Mouse (Mus musculus): ENCODE data around the gene Casc3.

The Casc3 gene

GRCm38 (mm10) chr11:98789219-98789807, 15.4 kb upstream of the Casc3 start:
- in situ Hi-C loops (cut with MboI, MseI): loop anchor here (5.0 kb wide), 1 partner anchor 72 kb away; no protein-coding TSS in a partner anchor

GRCm38 (mm10) chr11:98789824-98790223, 14.9 kb upstream of the Casc3 start:
- in situ Hi-C loops (cut with MboI, MseI): loop anchor here (5.0 to 10.0 kb wide), 2 partner anchors 73 to 945 kb away; partner anchors contain the start of gene B230217C12Rik

DNA sequence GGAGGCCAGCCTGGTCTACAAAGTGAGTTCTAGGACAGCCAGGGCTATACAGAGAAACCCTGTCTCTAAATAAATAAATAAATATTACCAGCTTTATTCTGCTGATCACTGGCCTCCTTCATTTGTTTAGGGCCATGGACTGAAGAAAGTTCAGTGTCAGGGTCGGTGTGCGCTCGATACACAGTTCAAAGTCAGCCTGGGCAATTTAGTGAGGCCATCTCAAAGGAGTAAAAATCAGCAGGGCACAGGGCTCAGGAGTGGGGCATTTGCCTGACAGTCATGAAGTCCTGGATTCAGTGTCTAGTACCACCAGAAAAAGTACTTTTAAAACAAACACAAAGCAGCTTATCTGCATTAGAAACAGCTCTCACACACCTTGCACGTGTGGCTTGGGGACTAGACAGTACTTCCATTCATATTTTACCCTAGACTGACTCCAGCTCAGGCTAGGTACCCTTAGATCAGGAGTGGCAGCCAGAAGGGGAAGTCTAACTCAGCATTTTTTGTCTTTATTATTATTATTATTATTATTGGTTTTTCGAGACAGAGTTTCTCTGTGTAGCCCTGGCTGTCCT, 14.0 kb upstream of the Casc3 start:
- in situ Hi-C loops (cut with MboI, MseI): loop anchor here (10.0 kb wide), 1 partner anchor 946 kb away; the partner anchor contains the start of gene B230217C12Rik

DNA sequence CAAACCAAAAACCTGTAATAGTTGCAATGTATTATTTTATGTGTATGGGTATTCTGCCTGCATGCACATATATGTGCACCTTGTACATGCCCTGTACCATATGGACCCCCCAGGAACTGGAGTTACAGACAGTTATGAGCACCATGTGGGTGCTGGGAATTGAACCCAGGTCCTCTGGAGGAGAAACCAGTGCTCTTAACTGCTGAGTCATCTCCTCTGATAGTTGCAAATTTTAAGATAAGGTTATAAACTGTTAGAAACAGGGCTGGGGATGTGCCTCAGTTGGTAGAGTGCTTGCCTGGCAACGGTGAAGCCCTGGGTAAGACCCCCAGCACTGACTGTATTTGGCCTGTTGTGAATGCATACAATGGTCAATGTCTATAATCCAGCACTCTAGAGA, 13.3 kb upstream of the Casc3 start:
- in situ Hi-C loops (cut with MboI, MseI): loop anchor here (10.0 kb wide), 1 partner anchor 947 kb away; the partner anchor contains the start of gene B230217C12Rik

DNA sequence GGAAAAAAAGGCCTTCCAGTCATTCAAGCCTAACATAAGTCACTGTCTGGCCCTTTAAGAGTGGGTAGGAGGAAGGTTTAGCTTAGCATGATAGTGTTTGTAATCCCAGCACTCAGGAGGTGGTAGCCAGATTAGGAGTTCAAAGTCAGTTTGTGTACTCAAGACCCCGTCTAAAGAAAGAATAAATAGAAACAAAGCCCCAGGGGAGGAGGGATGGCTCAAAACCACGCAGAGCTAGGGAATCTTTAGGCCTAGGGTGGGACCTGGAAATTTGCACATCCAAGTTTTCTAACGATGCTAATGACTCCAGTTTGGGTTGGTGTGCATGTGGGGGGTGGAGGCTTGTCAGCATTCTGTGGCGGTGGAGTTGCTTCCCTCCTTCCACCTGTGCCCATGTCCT, 12.6 kb upstream of the Casc3 start:
- in situ Hi-C loops (cut with MboI, MseI): loop anchor here (10.0 kb wide), 1 partner anchor 947 kb away; the partner anchor contains the start of gene B230217C12Rik

- in situ Hi-C loops (cut with MboI, MseI): loop anchor here (10.0 kb wide), 1 partner anchor 950 kb away; the partner anchor contains the start of gene B230217C12Rik
These were observed 10.2 kb upstream of the Casc3 start for GRCm38 (mm10) chr11:98794469-98795014.

- in situ Hi-C loops (cut with MboI, MseI): loop anchor here (10.0 kb wide), 1 partner anchor 950 kb away; the partner anchor contains the start of gene B230217C12Rik
These were observed 9.5 kb upstream of the Casc3 start, which contains the start of gene Msl1 for GRCm38 (mm10) chr11:98795015-98795713. TSS of gene Msl1 (plus strand) at chr11:98795516.

- in situ Hi-C loops (cut with MboI, MseI): loop anchor here (10.0 kb wide), 1 partner anchor 951 kb away; the partner anchor contains the start of gene B230217C12Rik
These were observed 8.8 kb upstream of the Casc3 start for GRCm38 (mm10) chr11:98795714-98796514.

- in situ Hi-C loops (cut with MboI, MseI): loop anchor here (10.0 kb wide), 1 partner anchor 952 kb away; the partner anchor contains the start of gene B230217C12Rik
These were observed 8.0 kb upstream of the Casc3 start for GRCm38 (mm10) chr11:98796515-98797216.

- in situ Hi-C loops (cut with MboI, MseI): loop anchor here (10.0 kb wide), 1 partner anchor 953 kb away; the partner anchor contains the start of gene B230217C12Rik
These were observed 7.4 kb upstream of the Casc3 start for GRCm38 (mm10) chr11:98797306-98797705.

DNA sequence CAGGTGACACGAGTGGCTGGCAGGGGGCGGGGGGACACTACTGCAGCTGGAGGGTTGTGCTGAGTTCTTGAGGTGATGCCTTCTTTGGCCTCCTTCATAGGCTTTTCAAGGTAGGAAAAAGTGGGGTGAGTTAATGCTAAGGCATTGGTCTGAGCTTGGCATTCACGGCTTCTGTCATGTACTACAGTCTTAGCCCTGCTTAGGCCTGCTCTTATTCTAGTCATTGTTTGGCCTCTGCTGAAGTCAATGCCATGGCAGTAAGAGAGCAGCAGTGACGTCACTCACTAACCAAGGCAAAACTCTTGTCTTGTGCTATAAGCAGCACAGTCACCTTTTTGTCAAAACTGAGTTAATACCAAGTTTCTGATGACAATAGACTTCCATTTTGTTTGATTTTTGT, 6.8 kb upstream of the Casc3 start:
- in situ Hi-C loops (cut with MboI, MseI): loop anchor here (10.0 kb wide), 1 partner anchor 953 kb away; the partner anchor contains the start of gene B230217C12Rik

DNA sequence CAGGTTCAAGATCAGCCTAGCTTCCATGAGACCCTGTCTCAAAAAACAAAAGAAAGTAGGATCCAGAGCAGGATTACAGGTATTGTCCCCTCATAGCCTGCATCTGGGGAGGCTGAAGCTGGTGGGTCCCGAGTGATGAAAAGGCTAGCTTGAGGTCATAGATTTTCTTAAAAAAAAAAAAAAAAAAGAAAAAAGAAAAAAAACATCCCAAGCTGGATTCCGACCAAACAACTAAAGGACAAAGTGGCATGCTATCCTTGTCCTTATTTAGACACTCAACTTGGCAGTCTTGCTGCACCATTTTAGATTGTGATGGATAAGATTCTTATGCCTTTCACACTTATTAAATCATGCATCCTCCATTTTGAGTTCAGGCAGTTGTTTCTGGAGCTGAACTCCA, 3.7 kb downstream of the Casc3 start:
- in situ Hi-C loops (cut with MboI, MseI): loop anchor here (25.0 kb wide), 1 partner anchor 596 kb away; the partner anchor contains the start of gene Cdk12

- in situ Hi-C loops (cut with MboI, MseI): loop anchor here (5.0 to 25.0 kb wide), 2 partner anchors 193 to 597 kb away; partner anchors contain the start of gene Cdk12
These were observed 5.0 kb downstream of the Casc3 start for GRCm38 (mm10) chr11:98809457-98810290.

- in situ Hi-C loops (cut with MboI, MseI): loop anchor here (5.0 to 25.0 kb wide), 2 partner anchors 192 to 598 kb away; partner anchors contain the start of gene Cdk12
These were observed 6.0 kb downstream of the Casc3 start for GRCm38 (mm10) chr11:98810686-98811085.

DNA sequence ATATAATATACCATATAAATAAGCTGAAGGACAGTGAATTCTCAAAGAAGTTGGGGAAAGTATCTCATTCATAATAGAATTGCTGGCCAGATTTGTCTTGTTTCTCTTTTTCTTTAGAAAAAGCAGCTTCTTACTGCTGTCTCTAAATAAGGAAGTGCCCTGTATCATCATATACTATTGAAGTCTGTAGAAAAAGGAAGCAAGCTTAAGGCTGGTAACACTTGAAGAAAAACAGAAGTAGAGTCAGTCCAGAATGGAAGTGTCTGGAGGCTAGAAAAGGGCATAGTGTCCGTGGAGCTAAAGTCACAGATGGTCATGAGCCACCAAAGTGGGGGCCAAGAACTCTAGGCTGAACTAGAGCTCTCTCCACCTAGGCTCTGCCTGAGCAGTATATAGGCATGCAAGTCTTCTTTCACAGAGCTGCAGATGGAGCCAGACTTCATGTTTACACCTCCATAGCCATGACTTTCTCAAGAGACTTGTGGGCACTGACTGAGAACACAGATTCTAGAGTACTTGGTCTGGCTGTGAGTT, 12.1 kb downstream of the Casc3 start:
- in situ Hi-C loops (cut with MboI, MseI): loop anchor here (25.0 kb wide), 1 partner anchor 604 kb away; the partner anchor contains the start of gene Cdk12

- in situ Hi-C loops (cut with MboI, MseI): loop anchor here (25.0 kb wide), 1 partner anchor 609 kb away; the partner anchor contains the start of gene Cdk12
These were observed 16.3 kb downstream of the Casc3 start for GRCm38 (mm10) chr11:98820968-98821367.

DNA sequence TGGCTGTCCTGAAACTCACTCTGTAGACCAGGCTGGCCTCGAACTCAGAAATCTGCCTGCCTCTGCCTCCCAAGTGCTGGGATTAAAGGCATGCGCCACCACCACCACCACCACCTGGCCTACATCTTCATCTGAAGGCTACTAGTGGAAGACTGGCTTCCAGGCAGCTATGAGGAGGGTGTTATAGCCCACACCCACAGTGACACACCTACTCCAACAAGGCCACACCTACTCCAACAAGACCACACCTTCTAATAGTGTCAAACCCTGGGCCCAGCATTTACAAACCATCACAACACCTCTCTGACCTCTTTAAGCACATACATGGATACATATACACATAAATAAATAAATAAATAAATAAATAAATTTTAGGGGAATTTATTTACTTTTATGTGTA, 21.4 kb downstream of the Casc3 start:
- in situ Hi-C loops (cut with MboI, MseI): loop anchor here (5.0 kb wide), 2 partner anchors 71 to 134 kb away; no protein-coding TSS in a partner anchor

DNA sequence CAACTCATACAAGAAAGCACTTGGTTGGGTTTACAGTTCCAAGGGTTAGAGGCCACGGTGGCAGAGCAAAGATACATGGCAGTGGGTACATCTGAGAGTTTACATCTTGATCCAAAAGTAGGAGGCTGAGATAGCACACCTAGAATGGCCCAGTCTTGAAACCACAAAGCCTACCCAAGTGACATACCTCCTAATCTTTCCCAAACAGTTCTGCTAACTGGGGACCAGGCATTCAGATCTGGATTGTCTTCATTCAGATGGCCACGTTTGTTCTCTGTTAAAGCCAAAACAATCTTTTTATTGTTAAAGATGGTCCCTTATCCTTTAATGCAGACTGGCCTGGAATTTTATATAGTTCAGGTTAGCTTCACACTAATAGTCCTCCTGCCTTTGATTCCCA, 23.2 kb downstream of the Casc3 start:
- in situ Hi-C loops (cut with MboI, MseI): loop anchor here (5.0 kb wide), 2 partner anchors 69 to 136 kb away; no protein-coding TSS in a partner anchor

All from regulatory T cell (primary cell).